Mouse (Mus musculus) activated CD4-positive, CD25-positive, alpha-beta regulatory T cell, adult 9 weeks (primary cell): ENCODE results near the gene Smyd3. TPM values are rescaled to one million over a fixed set of nuclear protein-coding genes. Genes with fewer than 3 reads are reported as not detected.

Source experiments
- polyA plus RNA-seq: library from polyadenylated mRNA; unstranded; fragments of 100-300 nt; shearing (Covaris generic); gene quantifications from one replicate; pipeline ENCODE4 v1.2.1, GENCODE M21; 2017

Gene Smyd3
- 31.1 TPM for polyA plus RNA-seq

GRCm38 (mm10) chr1:179517713-179518465 is at the start of gene Smyd3:
Gene Smyd3 (minus strand): TSS chr1:179518041.

GRCm38 (mm10) chr1:179545768-179546550 is 28.1 kb upstream of the Smyd3 start, which contains the start of the genes Tfb2m and Cnst:
Gene Tfb2m (minus strand): TSS chr1:179546267.
Gene Cnst (plus strand): TSS chr1:179546370.

Other genes with a start within 250 kb of the Smyd3 start
- 23.5 TPM for gene Tfb2m, start 28.2 kb upstream of the Smyd3 start, polyA plus RNA-seq
- 46.8 TPM for gene Cnst, start 28.3 kb upstream of the Smyd3 start, polyA plus RNA-seq
- gene Sccpdh, start 150.2 kb upstream of the Smyd3 start, polyA plus RNA-seq, result 21.1 TPM
- not detected for gene Kif28, start 227.2 kb upstream of the Smyd3 start, polyA plus RNA-seq